Mouse (Mus musculus) CD8-positive naive resting alpha-beta T cell, adult 2 months (primary cell): ENCODE results near the gene Traf4.
"Not testable (repeated sequence)": the region's sequence is repeated elsewhere in the genome, so short reads cannot be mapped to it uniquely, and the experiment has no call there.

Experiments
- DNase-seq, 2 experiments: peaks; one replicate each; pipeline ENCODE4 v3.0.0; 2022; ENCODE audit warnings: low read depth in 2 of 2, low spot score in 2 of 2

Traf4 gene

GRCm38 (mm10) chr11:78164924-78165760 is at the start of gene Traf4:
Gene Traf4, minus strand, starts transcription at chr11:78165589.
- peak; percentile 57 to 72 for DNase-seq

- DNase-seq, result no peak
Measured at GRCm38 (mm10) chr11:78213086-78213817, 47.9 kb upstream of the Traf4 start.

GRCm38 (mm10) chr11:78211513-78211912 is 46.1 kb upstream of the Traf4 start:
- DNase-seq, result no peak

GRCm38 (mm10) chr11:78210615-78211014 is 45.2 kb upstream of the Traf4 start:
- DNase-seq, result no peak

GRCm38 (mm10) chr11:78209886-78210285 is 44.5 kb upstream of the Traf4 start:
- DNase-seq, result no peak

- no peak for DNase-seq
Measured at GRCm38 (mm10) chr11:78207190-78207589, 41.8 kb upstream of the Traf4 start.

- DNase-seq, result no peak
Measured at GRCm38 (mm10) chr11:78205361-78206206, 40.2 kb upstream of the Traf4 start.

- no peak for DNase-seq
Measured at GRCm38 (mm10) chr11:78204287-78204686, 38.9 kb upstream of the Traf4 start.

- no peak for DNase-seq
Measured at GRCm38 (mm10) chr11:78202372-78202771, 37.0 kb upstream of the Traf4 start.

- DNase-seq, result no peak
Measured at GRCm38 (mm10) chr11:78195101-78195863, 29.9 kb upstream of the Traf4 start.

- DNase-seq, result peak in 1 of 2 experiments; percentile 44
Measured at GRCm38 (mm10) chr11:78194411-78195100, 29.2 kb upstream of the Traf4 start.

GRCm38 (mm10) chr11:78193113-78193512 is 27.7 kb upstream of the Traf4 start, which contains the start of gene Proca1:
Gene Proca1, plus strand, starts transcription at chr11:78193392.
- DNase-seq, result no peak

- no peak for DNase-seq
Measured at GRCm38 (mm10) chr11:78190041-78190440, 24.7 kb upstream of the Traf4 start.

- no peak for DNase-seq
Measured at GRCm38 (mm10) chr11:78189234-78190040, 24.0 kb upstream of the Traf4 start.

GRCm38 (mm10) chr11:78188331-78189233 is 23.2 kb upstream of the Traf4 start, which contains the start of gene Rab34:
Gene Rab34, plus strand, starts transcription at chr11:78188430.
- DNase-seq, result no peak

GRCm38 (mm10) chr11:78184702-78185101 is 19.3 kb upstream of the Traf4 start:
- not testable (repeated sequence) for DNase-seq

GRCm38 (mm10) chr11:78183884-78184514 is 18.6 kb upstream of the Traf4 start:
- DNase-seq, result no peak
